Mouse (Mus musculus) adrenal gland, postnatal 25 days (tissue): ENCODE data around the gene Samd14. TPM values are rescaled to one million over a fixed set of nuclear protein-coding genes. Genes with fewer than 3 reads are reported as not detected.

Experiments used
- DNase-seq: peaks from one replicate; pipeline ENCODE4 v3.0.0; 2021; ENCODE audit warnings: mixed read lengths
- total RNA-seq: library from RNA; stranded (reverse); gene quantifications from 2 replicates; pipeline ENCODE4 v1.2.3, GENCODE M21; 2021

Gene Samd14
- total RNA-seq, 1 experiment from 2014 or later: 4.4 TPM

GRCm38 (mm10) chr11:95037306-95037705, 27.6 kb downstream of the Samd14 start:
- DNase-seq: no peak

GRCm38 (mm10) chr11:95038156-95038817, 28.6 kb downstream of the Samd14 start:
- no peak for DNase-seq

GRCm38 (mm10) chr11:95038818-95039655, 29.4 kb downstream of the Samd14 start:
- no peak for DNase-seq

- no peak for DNase-seq
Measured at GRCm38 (mm10) chr11:95039766-95040165, 30.1 kb downstream of the Samd14 start.

GRCm38 (mm10) chr11:95040491-95041138, 30.9 kb downstream of the Samd14 start:
- peak; percentile 57 for DNase-seq

GRCm38 (mm10) chr11:95041139-95041609, 31.5 kb downstream of the Samd14 start, which contains the start of gene Pdk2:
Gene Pdk2, minus strand, starts transcription at chr11:95041354.
- peak; percentile 94 for DNase-seq

- peak; percentile 75 for DNase-seq
Measured at GRCm38 (mm10) chr11:95042096-95042495, 32.4 kb downstream of the Samd14 start.

GRCm38 (mm10) chr11:95043060-95043459, 33.4 kb downstream of the Samd14 start:
- DNase-seq: no peak

- DNase-seq: no peak
Measured at GRCm38 (mm10) chr11:95043608-95044007, 33.9 kb downstream of the Samd14 start.

GRCm38 (mm10) chr11:95044185-95044870, 34.6 kb downstream of the Samd14 start:
- DNase-seq: no peak

GRCm38 (mm10) chr11:95046980-95047680, 37.5 kb downstream of the Samd14 start:
- peak; percentile 34 for DNase-seq

- no peak for DNase-seq
Measured at GRCm38 (mm10) chr11:95053062-95053461, 43.4 kb downstream of the Samd14 start.

- no peak for DNase-seq
Measured at GRCm38 (mm10) chr11:95056768-95057501, 47.3 kb downstream of the Samd14 start.

- no peak for DNase-seq
Measured at GRCm38 (mm10) chr11:95069226-95069957, 59.7 kb downstream of the Samd14 start.

- DNase-seq: no peak
Measured at GRCm38 (mm10) chr11:95070140-95071107, 60.7 kb downstream of the Samd14 start.

- no peak for DNase-seq
Measured at GRCm38 (mm10) chr11:95071266-95071665, 61.6 kb downstream of the Samd14 start.

- DNase-seq: no peak
Measured at GRCm38 (mm10) chr11:95072136-95072535, 62.5 kb downstream of the Samd14 start.

- no peak for DNase-seq
Measured at GRCm38 (mm10) chr11:95072804-95073203, 63.1 kb downstream of the Samd14 start.

GRCm38 (mm10) chr11:95073835-95074234, 64.2 kb downstream of the Samd14 start:
- DNase-seq: no peak
